1 mouse cellular context compared by ENCODE assay signal in genomic region chr1:37475312-37475711, GRCm38 (mm10).
A peak's percentile ranks its signal among the peaks of the same experiment; 100 is the strongest.
TF ChIP-seq lines count a peak whose summit lies in the region.

No protein-coding gene starts in this region.

TF ChIP-seq in MEL, 35 proteins besides CTCF, POLR2A, EP300 and RAD21:
- no peak for TF ChIP-seq USF2 (IDR thresholded peaks at IDR 0.05; ENCODE audit: borderline replicate concordance in 1 of 2, insufficient read depth in 1 of 2, low read depth in 1 of 2, low read length in 2 of 2)
- TF ChIP-seq GATA1 (IDR thresholded peaks at IDR 0.05; ENCODE audit: low read depth, low read length): no peak
- no peak for TF ChIP-seq MYB (IDR thresholded peaks at IDR 0.05; ENCODE audit: low read depth, low read length)
- peak; percentile 61 for TF ChIP-seq ZNF384 (IDR thresholded peaks at IDR 0.05; ENCODE audit: low read depth, low read length)
